Mouse (Mus musculus): ENCODE results near the gene Arhgap30. TPM values are rescaled to one million over a fixed set of nuclear protein-coding genes. Genes with fewer than 3 reads are reported as not detected.
A peak's percentile ranks its signal among the peaks of the same experiment; 100 is the strongest.

The Arhgap30 gene
- polyA plus RNA-seq, 1 experiment from 2014 or later: 5.3 TPM

DNA sequence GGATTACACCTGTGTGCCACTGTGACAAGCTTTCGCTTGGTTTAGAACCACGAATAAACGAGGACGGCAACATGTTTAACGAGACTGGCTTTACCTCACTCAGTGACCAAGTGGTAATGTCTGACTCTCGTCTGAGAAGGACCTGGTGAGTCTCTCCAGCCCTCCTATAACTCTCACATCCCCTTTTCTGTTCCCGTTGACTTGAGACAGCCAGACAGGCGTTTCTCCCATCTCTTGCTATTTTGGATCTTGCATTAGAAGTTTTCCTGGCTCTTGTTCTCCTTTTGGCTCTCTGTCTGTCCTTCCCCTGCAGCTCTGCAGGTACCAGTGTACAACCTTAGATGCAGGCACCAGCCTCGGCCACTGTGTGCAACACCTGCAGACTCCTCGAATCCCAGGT lies 62.2 kb downstream of the Arhgap30 start:
- 64% methylated on average over 10 of the region's 10 CpGs for WGBS (ENCODE audit: insufficient replicate concordance)
- Histone ChIP-seq H3K4me1 (peaks cover 14% of the 10 kb centered on the region), H3K9ac (no peak overlapping the region), H3K27ac (no peak overlapping the region), H3K4me2 (no peak overlapping the region), H3K4me3 (no peak overlapping the region), H3K27me3 (replicated peaks) (no peaks in the 10 kb centered on the region), H3K9me3 (replicated peaks) (no peaks in the 10 kb centered on the region), H3K36me3 (no peaks in the 10 kb centered on the region)
- ATAC-seq: no peak

DNA sequence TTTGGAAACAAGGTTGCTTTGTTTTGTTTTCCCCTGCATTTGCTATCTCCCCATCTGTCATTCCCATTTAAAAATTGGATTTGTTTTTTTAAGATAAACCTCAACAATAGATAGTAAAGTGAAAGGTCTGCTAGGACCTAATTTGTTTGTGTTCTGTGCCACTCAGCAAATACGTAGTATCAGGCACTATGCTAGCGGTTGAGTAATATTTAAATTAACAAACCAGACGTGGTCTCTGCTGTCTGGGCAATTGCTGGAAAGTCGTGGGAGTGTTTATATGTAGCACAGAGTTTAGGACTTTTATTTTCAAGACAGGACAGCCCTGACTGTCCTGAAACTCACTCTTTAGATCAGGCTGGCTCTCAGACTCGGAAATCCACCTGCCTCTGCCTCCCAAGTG lies 63.8 kb downstream of the Arhgap30 start:
- no peak overlapping the region for H3K4me3 ChIP-seq
- ATAC-seq: no peak
- H3K9ac ChIP-seq: no peak overlapping the region
- H3K4me2 ChIP-seq: no peak overlapping the region
- H3K27ac ChIP-seq: no peak overlapping the region
- no peaks in the 10 kb centered on the region for H3K27me3 ChIP-seq (replicated peaks)
- H3K4me1 ChIP-seq: peaks cover 7% of the 10 kb centered on the region
- no peaks in the 10 kb centered on the region for H3K9me3 ChIP-seq (replicated peaks)
- no peaks in the 10 kb centered on the region for H3K36me3 ChIP-seq
- 47% methylated on average over 5 of the region's 5 CpGs for WGBS (ENCODE audit: insufficient replicate concordance)

DNA sequence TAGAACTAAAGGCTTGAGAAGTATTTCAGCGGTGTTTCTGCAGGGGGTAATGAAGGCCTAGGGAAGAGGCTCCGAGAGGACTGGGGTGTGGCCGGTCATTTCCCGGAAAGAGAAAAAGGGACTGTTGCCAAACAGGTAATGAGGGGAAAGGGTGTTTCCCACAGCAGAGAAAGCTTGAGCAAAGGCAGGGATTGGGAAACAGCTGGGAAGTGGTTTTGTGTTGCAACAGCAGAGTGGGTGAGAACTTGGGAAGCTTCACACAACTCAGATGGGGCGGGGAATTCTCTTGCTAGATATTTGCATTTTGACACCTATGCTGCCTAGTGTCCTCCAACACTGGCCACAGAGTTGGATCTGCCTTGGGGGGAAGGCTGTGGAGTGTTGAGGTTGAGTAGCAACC lies 64.2 kb downstream of the Arhgap30 start:
- ATAC-seq: no peak
- no peak overlapping the region for H3K4me3 ChIP-seq
- no peaks in the 10 kb centered on the region for H3K36me3 ChIP-seq
- H3K9me3 ChIP-seq (replicated peaks): no peaks in the 10 kb centered on the region
- peaks cover 3% of the 10 kb centered on the region; the same call in 1 of the 2 replicates for H3K4me1 ChIP-seq
- H3K4me2 ChIP-seq: no peak overlapping the region
- peak overlapping the region; percentile 17; the same call in 1 of the 2 replicates for H3K27ac ChIP-seq
- no peaks in the 10 kb centered on the region for H3K27me3 ChIP-seq (replicated peaks)
- H3K9ac ChIP-seq: no peak overlapping the region
- 59% methylated on average over 5 of the region's 5 CpGs for WGBS (ENCODE audit: insufficient replicate concordance)

DNA sequence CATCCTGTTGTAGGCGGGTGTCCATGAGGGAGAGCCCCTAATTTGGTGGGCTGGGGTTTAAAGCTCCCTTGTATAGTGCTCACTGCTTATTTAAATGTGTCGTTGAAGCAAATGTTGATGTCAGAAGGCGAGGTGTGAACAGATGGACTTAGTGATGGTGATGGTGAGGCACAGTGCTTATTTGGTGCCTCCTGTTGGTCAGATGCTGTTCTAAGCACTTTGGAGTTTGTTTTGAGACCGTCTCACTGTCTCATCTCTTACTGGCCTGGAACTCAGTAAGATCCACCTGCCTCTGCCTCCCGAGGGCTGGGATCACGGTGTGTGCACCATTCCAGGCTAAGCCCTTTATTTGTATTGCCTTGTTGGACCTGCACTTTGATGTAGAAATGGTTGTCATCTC lies 66.2 kb downstream of the Arhgap30 start:
- ATAC-seq: no peak
- 68% methylated on average over 6 of the region's 6 CpGs for WGBS (ENCODE audit: insufficient replicate concordance)
- Histone ChIP-seq H3K4me1 (peaks cover 3% of the 10 kb centered on the region; the same call in 1 of the 2 replicates), H3K27me3 (replicated peaks) (no peaks in the 10 kb centered on the region), H3K9me3 (replicated peaks) (no peaks in the 10 kb centered on the region), H3K27ac (no peak overlapping the region), H3K9ac (no peak overlapping the region), H3K36me3 (no peaks in the 10 kb centered on the region), H3K4me3 (no peak overlapping the region), H3K4me2 (no peak overlapping the region)

DNA sequence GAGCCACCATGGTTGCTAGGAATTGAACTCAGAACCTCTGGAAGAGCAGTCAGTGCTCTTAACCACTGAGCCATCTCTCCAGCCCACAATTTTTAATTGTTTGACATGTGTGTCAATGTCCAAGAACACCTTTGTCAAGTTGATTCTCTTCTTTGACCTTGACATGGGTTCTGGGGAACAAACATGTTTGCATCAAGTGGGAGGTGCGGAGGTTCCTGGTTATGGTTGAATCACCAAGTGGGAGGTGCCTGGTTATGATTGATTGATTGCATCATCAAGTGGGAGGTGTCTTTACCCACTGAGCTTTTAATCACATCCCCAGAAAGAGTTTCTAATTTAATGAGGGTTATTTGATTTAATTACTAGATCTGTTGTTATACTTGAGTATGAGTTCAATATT lies 68.8 kb downstream of the Arhgap30 start:
- H3K4me3 ChIP-seq: no peak overlapping the region
- no peak for ATAC-seq

DNA sequence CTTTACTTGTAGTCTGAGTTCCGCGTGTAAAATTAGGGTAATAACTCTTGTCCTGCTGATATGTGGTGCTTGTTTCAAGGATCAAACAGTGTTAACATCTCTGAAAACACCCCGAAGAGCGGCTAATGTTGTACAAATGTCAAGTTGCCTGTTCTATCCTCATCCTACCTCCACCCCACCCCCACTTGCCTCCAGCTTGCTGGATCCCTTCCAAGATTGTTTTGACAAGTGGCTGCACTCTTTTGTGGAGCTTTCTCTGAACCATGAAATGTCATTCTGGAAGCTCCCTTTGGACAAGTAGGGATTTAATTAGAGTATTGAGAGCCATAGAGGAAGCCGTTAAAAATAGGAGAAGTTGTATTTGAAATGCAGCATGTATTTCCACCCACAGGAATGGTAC lies 71.0 kb downstream of the Arhgap30 start:
- H3K4me3 ChIP-seq: no peak overlapping the region
- H3K9ac ChIP-seq: no peak overlapping the region
- peaks cover 38% of the 10 kb centered on the region for H3K36me3 ChIP-seq
- no peak overlapping the region for H3K4me2 ChIP-seq
- WGBS (ENCODE audit: insufficient replicate concordance): 82% methylated on average over 5 of the region's 5 CpGs
- no peaks in the 10 kb centered on the region for H3K4me1 ChIP-seq
- H3K27me3 ChIP-seq (replicated peaks): no peaks in the 10 kb centered on the region
- H3K27ac ChIP-seq: no peak overlapping the region
- ATAC-seq: no peak
- H3K9me3 ChIP-seq (replicated peaks): no peaks in the 10 kb centered on the region

More for the DNA sequence above, 68.8 kb downstream of the Arhgap30 start:
- Histone ChIP-seq H3K4me2 (no peak overlapping the region), H3K36me3 (peaks cover 20% of the 10 kb centered on the region), H3K27ac (no peak overlapping the region), H3K9ac (no peak overlapping the region), H3K9me3 (replicated peaks) (no peaks in the 10 kb centered on the region), H3K4me1 (peaks cover 3% of the 10 kb centered on the region; the same call in 1 of the 2 replicates), H3K27me3 (replicated peaks) (no peaks in the 10 kb centered on the region)
- 79% methylated on average over 1 of the region's 1 CpGs for WGBS (ENCODE audit: insufficient replicate concordance)

Other genes starting within 250 kb of the Arhgap30 start
- gene Sdhc, start 238.4 kb upstream of the Arhgap30 start, polyA plus RNA-seq (2016; fragmentation: Nextera tagmentation; extraction: Ambion mirVana): 140 and 155 TPM in 2 replicates
- gene Mpz, start 238.2 kb upstream of the Arhgap30 start, polyA plus RNA-seq (2016; fragmentation: Nextera tagmentation; extraction: Ambion mirVana): 0.10 and 0.18 TPM in 2 replicates
- 1.1 and 1.2 TPM in 2 replicates for gene Pcp4l1, start 192.7 kb upstream of the Arhgap30 start, polyA plus RNA-seq (2016; fragmentation: Nextera tagmentation; extraction: Ambion mirVana)
- gene Nr1i3, start 175.0 kb upstream of the Arhgap30 start, polyA plus RNA-seq (2016; fragmentation: Nextera tagmentation; extraction: Ambion mirVana): 0.23 and 0.36 TPM in 2 replicates
- gene Tomm40l, start 166.4 kb upstream of the Arhgap30 start, polyA plus RNA-seq (2016; fragmentation: Nextera tagmentation; extraction: Ambion mirVana): 20.7 and 21.9 TPM in 2 replicates
- gene Apoa2, start 163.9 kb upstream of the Arhgap30 start, polyA plus RNA-seq (2016; fragmentation: Nextera tagmentation; extraction: Ambion mirVana): 2,516 and 2,642 TPM in 2 replicates
- 55.8 and 60.7 TPM in 2 replicates for gene Fcer1g, start 154.6 kb upstream of the Arhgap30 start, polyA plus RNA-seq (2016; fragmentation: Nextera tagmentation; extraction: Ambion mirVana)
- gene Adamts4, start 138.5 kb upstream of the Arhgap30 start, polyA plus RNA-seq (2016; fragmentation: Nextera tagmentation; extraction: Ambion mirVana): 0.61 and 0.72 TPM in 2 replicates
- 160 and 167 TPM in 2 replicates for gene Ndufs2, start 137.6 kb upstream of the Arhgap30 start, polyA plus RNA-seq (2016; fragmentation: Nextera tagmentation; extraction: Ambion mirVana)
- gene B4galt3, start 118.6 kb upstream of the Arhgap30 start, polyA plus RNA-seq (2016; fragmentation: Nextera tagmentation; extraction: Ambion mirVana): 29.9 and 35.8 TPM in 2 replicates
- gene Ppox, start 107.8 kb upstream of the Arhgap30 start, polyA plus RNA-seq (2016; fragmentation: Nextera tagmentation; extraction: Ambion mirVana): 199 and 207 TPM in 2 replicates
- 36.2 and 38.6 TPM in 2 replicates for gene Usp21, start 101.0 kb upstream of the Arhgap30 start, polyA plus RNA-seq (2016; fragmentation: Nextera tagmentation; extraction: Ambion mirVana)
- 55.9 and 58.3 TPM in 2 replicates for gene Ufc1, start 93.9 kb upstream of the Arhgap30 start, polyA plus RNA-seq (2016; fragmentation: Nextera tagmentation; extraction: Ambion mirVana)
- gene Dedd, start 59.8 kb upstream of the Arhgap30 start, polyA plus RNA-seq (2016; fragmentation: Nextera tagmentation; extraction: Ambion mirVana): 24.9 and 26.1 TPM in 2 replicates
- gene Nit1, start 43.3 kb upstream of the Arhgap30 start, polyA plus RNA-seq (2016; fragmentation: Nextera tagmentation; extraction: Ambion mirVana): 22.8 and 25.3 TPM in 2 replicates
- gene Pfdn2, start 43.3 kb upstream of the Arhgap30 start, polyA plus RNA-seq (2016; fragmentation: Nextera tagmentation; extraction: Ambion mirVana): 74.3 and 76.1 TPM in 2 replicates
- gene Klhdc9, start 28.2 kb upstream of the Arhgap30 start, polyA plus RNA-seq (2016; fragmentation: Nextera tagmentation; extraction: Ambion mirVana): 0.35 and 0.46 TPM in 2 replicates
- 0.06 and 0.13 TPM in 2 replicates for gene Nectin4, start 18.9 kb upstream of the Arhgap30 start, polyA plus RNA-seq (2016; fragmentation: Nextera tagmentation; extraction: Ambion mirVana)
- 27.5 and 28.7 TPM in 2 replicates for gene Usf1, start 22.4 kb downstream of the Arhgap30 start, polyA plus RNA-seq (2016; fragmentation: Nextera tagmentation; extraction: Ambion mirVana)
- gene Tstd1, start 29.9 kb downstream of the Arhgap30 start, polyA plus RNA-seq (2016; fragmentation: Nextera tagmentation; extraction: Ambion mirVana): 3.1 TPM in 2 replicates
- 28.2 and 28.9 TPM in 2 replicates for gene F11r, start 48.6 kb downstream of the Arhgap30 start, polyA plus RNA-seq (2016; fragmentation: Nextera tagmentation; extraction: Ambion mirVana)
- gene Alyref2, start 114.5 kb downstream of the Arhgap30 start, polyA plus RNA-seq (2016; fragmentation: Nextera tagmentation; extraction: Ambion mirVana): 4.2 and 4.8 TPM in 2 replicates
- not detected in 2 replicates for gene Itln1, start 146.3 kb downstream of the Arhgap30 start, polyA plus RNA-seq (2016; fragmentation: Nextera tagmentation; extraction: Ambion mirVana)
- gene Cd244a, start 170.2 kb downstream of the Arhgap30 start, polyA plus RNA-seq (2016; fragmentation: Nextera tagmentation; extraction: Ambion mirVana): 0.48 and 0.50 TPM in 2 replicates
- 0.41 and 0.78 TPM in 2 replicates for gene Ly9, start 218.5 kb downstream of the Arhgap30 start, polyA plus RNA-seq (2016; fragmentation: Nextera tagmentation; extraction: Ambion mirVana)

All from liver, embryonic 12.5 days (tissue).